ENCODE assay signal across 18 mouse cellular contexts in the genomic region with DNA sequence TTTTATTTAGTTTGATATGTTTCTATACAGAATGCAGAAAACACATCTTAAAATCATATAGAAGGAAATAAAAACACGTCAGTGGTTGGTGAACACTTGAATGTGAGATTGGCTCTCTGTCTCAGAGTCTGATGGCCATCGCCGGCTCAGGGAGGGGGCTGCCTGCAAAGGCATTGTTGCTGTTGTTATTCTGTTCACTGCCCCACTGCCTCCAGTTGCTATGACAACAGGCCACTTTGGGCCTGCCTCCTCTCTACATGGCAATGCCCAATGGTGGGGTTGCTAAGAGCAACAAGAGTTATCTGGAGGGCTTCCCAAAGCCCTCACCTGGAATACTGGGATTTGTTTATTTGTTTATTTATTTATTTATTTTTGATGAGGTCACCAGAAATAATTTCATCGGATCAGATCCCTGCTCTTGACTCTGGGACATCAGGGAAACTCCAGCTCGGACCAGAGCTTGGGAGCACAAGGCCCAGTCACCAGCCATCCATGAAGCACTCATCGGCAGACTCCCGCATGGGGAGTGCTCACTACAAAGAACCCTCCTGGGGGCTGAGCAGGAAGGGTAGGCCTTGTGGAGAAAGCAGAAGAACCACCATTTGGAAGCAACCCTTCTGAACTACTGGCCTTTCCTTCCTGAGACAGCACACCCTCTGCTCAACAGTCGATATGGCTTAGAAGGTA. TPM values are rescaled to one million over a fixed set of nuclear protein-coding genes. Genes with fewer than 3 reads are reported as not detected.
A peak's percentile ranks its signal among the peaks of the same experiment; 100 is the strongest.
DNase-seq lines count a peak whose midpoint lies in the region; ATAC-seq lines count a peak whose summit lies in the region.
"Had no signal": no experiment of that assay in that cellular context is flagged by ENCODE, and none has a peak within 500 bp of the region (broad histone marks: within the 10 kb centered on the region; RNA-seq: fewer than 3 reads in every experiment).

No protein-coding gene starts in this region.

- peak; percentile 68; the same call in 1 of the 2 replicates for ATAC-seq in hindbrain, embryonic 14.5 days (ENCODE audit: low FRiP score)
- ATAC-seq in neural tube, embryonic 11.5 days (ENCODE audit: insufficient read depth, low FRiP score, low TSS enrichment): peak; percentile 60; the same call in 1 of the 2 replicates
- ATAC-seq in monocyte, adult 5-6 weeks (replicated peaks; ENCODE audit: insufficient number of reproducible peaks, low FRiP score, low TSS enrichment, poor library complexity, severe bottlenecking): no peak
- ATAC-seq: intestine, postnatal 0 days had no signal

- H3K27me3 ChIP-seq in hindbrain, embryonic 14.5 days (ENCODE audit: control insufficient read depth, insufficient read depth, low read length): no peaks in the 10 kb centered on the region
- H3K27me3 ChIP-seq in neural tube, embryonic 11.5 days (ENCODE audit: control insufficient read depth, insufficient read depth, low read length): no peaks in the 10 kb centered on the region
- H3K27me3 ChIP-seq: heart, embryonic 15.5 days; limb, embryonic 12.5 days; lung, embryonic 15.5 days had no signal

- H3K27ac ChIP-seq in hindbrain, embryonic 14.5 days: peak overlapping the region; percentile 81
- no peak overlapping the region for H3K27ac ChIP-seq in neural tube, embryonic 11.5 days (ENCODE audit: low read depth, low read length)
- H3K27ac ChIP-seq: gastrocnemius, adult 2 months; heart, embryonic 15.5 days; limb, embryonic 12.5 days; lung, embryonic 15.5 days had no signal

- DNase-seq in heart, adult 11 months: peak; percentile 77
- no peak for DNase-seq in heart, adult 18-20 months
- peak; percentile 44 for DNase-seq in embryo, embryonic 9.5 days (ENCODE audit: extremely low spot score)
- DNase-seq in hindbrain, embryonic 14.5 days (ENCODE audit: low spot score): peak; percentile 62
- peak; percentile 48 for DNase-seq in neural tube, embryonic 11.5 days (ENCODE audit: low spot score)
- DNase-seq in lung, postnatal 36 days: no peak
- DNase-seq in gastrocnemius, adult 18-20 months (ENCODE audit: low spot score): no peak
- DNase-seq: adrenal gland, adult 2 months; cerebellum, adult 11 months; gastrocnemius, adult 2 months; right cerebral cortex, postnatal 14 days had no signal

- H3K36me3 ChIP-seq in hindbrain, embryonic 14.5 days (replicated peaks; ENCODE audit: control insufficient read depth, insufficient read depth): peaks cover 36% of the 10 kb centered on the region
- H3K36me3 ChIP-seq in neural tube, embryonic 11.5 days (ENCODE audit: control insufficient read depth, insufficient read depth, low read length): peaks cover 19% of the 10 kb centered on the region

- no peak overlapping the region for H3K9ac ChIP-seq in hindbrain, embryonic 14.5 days
- no peak overlapping the region for H3K9ac ChIP-seq in neural tube, embryonic 11.5 days (ENCODE audit: low read length)
- H3K9ac ChIP-seq: heart, embryonic 15.5 days; limb, embryonic 12.5 days; lung, embryonic 15.5 days had no signal

- no peak overlapping the region for H3K4me3 ChIP-seq in hindbrain, embryonic 14.5 days (replicated peaks; ENCODE audit: low read length)
- H3K4me3 ChIP-seq in neural tube, embryonic 11.5 days (ENCODE audit: low read depth, low read length): no peak overlapping the region
- H3K4me3 ChIP-seq: gastrocnemius, adult 2 months; heart, embryonic 15.5 days; limb, embryonic 12.5 days; lung, embryonic 15.5 days; myocyte had no signal

- peaks cover 19% of the 10 kb centered on the region for H3K4me1 ChIP-seq in hindbrain, embryonic 14.5 days (replicated peaks; ENCODE audit: control insufficient read depth, insufficient read depth, low read length)
- H3K4me1 ChIP-seq in neural tube, embryonic 11.5 days (ENCODE audit: control insufficient read depth, insufficient read depth, low read length): peaks cover 3% of the 10 kb centered on the region; the same call in 1 of the 2 replicates

- no peak overlapping the region for H3K4me2 ChIP-seq in hindbrain, embryonic 14.5 days (replicated peaks)
- H3K4me2 ChIP-seq in neural tube, embryonic 11.5 days (ENCODE audit: low read depth): no peak overlapping the region
- H3K4me2 ChIP-seq: heart, embryonic 15.5 days; limb, embryonic 12.5 days; lung, embryonic 15.5 days had no signal

- 23% methylated on average over 8 of the region's 8 CpGs for WGBS in hindbrain, embryonic 14.5 days
- 59% methylated on average over 8 of the region's 8 CpGs for WGBS in neural tube, embryonic 11.5 days

- no peaks in the 10 kb centered on the region for H3K9me3 ChIP-seq in hindbrain, embryonic 14.5 days (ENCODE audit: control insufficient read depth, low read length)
- H3K9me3 ChIP-seq in neural tube, embryonic 11.5 days (ENCODE audit: control insufficient read depth, low read length): no peaks in the 10 kb centered on the region
- H3K9me3 ChIP-seq: G1E; heart, embryonic 15.5 days; limb, embryonic 12.5 days; lung, embryonic 15.5 days had no signal

RNA-seq across cellular contexts. Expression of a gene that starts 14.8 kb away (rescaled TPM):
- under 1 TPM; 0.02 to 0.08 TPM for total RNA-seq in heart, adult 18-20 months (2021)
- 15.4 and 15.7 TPM in 2 replicates for polyA plus RNA-seq in hindbrain, embryonic 14.5 days (2014; fragmentation: Nextera tagmentation; extraction: Ambion mirVana)
- polyA plus RNA-seq in neural tube, embryonic 11.5 days (2014; fragmentation: Nextera tagmentation; extraction: Ambion mirVana): 3.0 and 4.3 TPM in 2 replicates
- under 0.01 to 1.2 TPM in 2 of 3 replicates, not detected in the other for total RNA-seq in monocyte, adult 5-6 weeks (2017)
- under 1 TPM; 0.02 TPM for total RNA-seq in gastrocnemius, adult 18-20 months (2021)

RNA-seq across cellular contexts. Expression of a gene that starts 58.7 kb away (rescaled TPM):
- 100 to 1,000 TPM; 290 to 300 TPM for total RNA-seq in heart, adult 18-20 months (2021)
- polyA plus RNA-seq in hindbrain, embryonic 14.5 days (2014; fragmentation: Nextera tagmentation; extraction: Ambion mirVana): 76.7 and 83.0 TPM in 2 replicates
- polyA plus RNA-seq in neural tube, embryonic 11.5 days (2014; fragmentation: Nextera tagmentation; extraction: Ambion mirVana): 62.4 and 65.9 TPM in 2 replicates
- 3.2 to 5.7 TPM (median 5.0 TPM) in 3 replicates for total RNA-seq in monocyte, adult 5-6 weeks (2017)
- 100 to 1,000 TPM; 166 to 173 TPM for total RNA-seq in gastrocnemius, adult 18-20 months (2021)

Comparison
In these comparisons a context has a peak if more than half of its experiments do, and no peak if none do; other contexts are left out.
1. DNase-seq: peak in heart, adult 11 months (single experiment), embryo, embryonic 9.5 days (single experiment), hindbrain, embryonic 14.5 days (single experiment) and neural tube, embryonic 11.5 days (single experiment); none in heart, adult 18-20 months (0 of 2), lung, postnatal 36 days (single experiment) and gastrocnemius, adult 18-20 months (single experiment).
2. RNA of a gene that starts 58.7 kb away (total RNA-seq): 290 to 300 TPM in heart, adult 18-20 months and 166 to 173 TPM in gastrocnemius, adult 18-20 months; 3.2 to 5.7 TPM in monocyte, adult 5-6 weeks; every median in the first group is over 10 times any median in the second.